Mouse (Mus musculus) hindbrain, embryonic 12.5 days (tissue): ENCODE data around the gene Arhgap32. TPM values are rescaled to one million over a fixed set of nuclear protein-coding genes. Genes with fewer than 3 reads are reported as not detected.

ENCODE experiments used
- ATAC-seq: fragments of 200-750 bp; cut with Nextera tagmentation; 2 replicates; pipeline ENCODE4 v1.8.0; 2017; ENCODE audit warnings: moderate TSS enrichment; ENCODE audit not compliant: low FRiP score
- H3K27ac ChIP-seq: fragments of 300-500 bp; sonication (generic); 2 replicates; pipeline ENCODE4 v1.5.1; 2016; ENCODE audit warnings: mild to moderate bottlenecking
- H3K27me3 ChIP-seq: fragments of 300-500 bp; sonication (generic); 2 replicates; pipeline ENCODE4 v1.6.1; 2016; ENCODE audit warnings: mild to moderate bottlenecking
- H3K36me3 ChIP-seq: fragments of 300-500 bp; sonication (generic); 2 replicates; pipeline ENCODE4 v1.6.1; 2016; ENCODE audit warnings: mild to moderate bottlenecking
- H3K4me1 ChIP-seq: fragments of 300-500 bp; sonication (generic); 2 replicates; pipeline ENCODE4 v1.6.1; 2016
- H3K4me2 ChIP-seq: fragments of 300-500 bp; sonication (generic); replicated peaks from 2 replicates; pipeline ENCODE4 v1.6.1; 2016; ENCODE audit warnings: mild to moderate bottlenecking
- H3K4me3 ChIP-seq: fragments of 300-500 bp; sonication (generic); 2 replicates; pipeline ENCODE4 v1.5.1; 2016; ENCODE audit warnings: mild to moderate bottlenecking
- H3K9ac ChIP-seq: fragments of 300-500 bp; sonication (generic); 2 replicates; pipeline ENCODE4 v1.6.1; 2016; ENCODE audit warnings: mild to moderate bottlenecking, moderate library complexity
- H3K9me3 ChIP-seq: fragments of 300-500 bp; sonication (generic); replicated peaks from 2 replicates; pipeline ENCODE4 v1.6.1; 2016; ENCODE audit warnings: mild to moderate bottlenecking
- WGBS: fragments of 180-500 bp; shearing (Covaris S2); methylation state at CpG from one replicate; pipeline ENCODE4 v1.1.7; 2016; 5-methylcytosine and 5-hydroxymethylcytosine counted together
- microRNA-seq: library from miRNA; unstranded; fragments of <30 nt; microRNA quantifications from one replicate; pipeline ENCODE4, GENCODE M21; 2017
- polyA plus RNA-seq: library from polyadenylated mRNA; unstranded; fragments of >200 nt; fragmentation: Nextera tagmentation; extraction: Ambion mirVana; gene quantifications from 2 replicates; pipeline ENCODE4 v1.2.1, GENCODE M21; 2016

Arhgap32 gene
- polyA plus RNA-seq, 1 experiment from 2014 or later = 7.6 TPM

DNA sequence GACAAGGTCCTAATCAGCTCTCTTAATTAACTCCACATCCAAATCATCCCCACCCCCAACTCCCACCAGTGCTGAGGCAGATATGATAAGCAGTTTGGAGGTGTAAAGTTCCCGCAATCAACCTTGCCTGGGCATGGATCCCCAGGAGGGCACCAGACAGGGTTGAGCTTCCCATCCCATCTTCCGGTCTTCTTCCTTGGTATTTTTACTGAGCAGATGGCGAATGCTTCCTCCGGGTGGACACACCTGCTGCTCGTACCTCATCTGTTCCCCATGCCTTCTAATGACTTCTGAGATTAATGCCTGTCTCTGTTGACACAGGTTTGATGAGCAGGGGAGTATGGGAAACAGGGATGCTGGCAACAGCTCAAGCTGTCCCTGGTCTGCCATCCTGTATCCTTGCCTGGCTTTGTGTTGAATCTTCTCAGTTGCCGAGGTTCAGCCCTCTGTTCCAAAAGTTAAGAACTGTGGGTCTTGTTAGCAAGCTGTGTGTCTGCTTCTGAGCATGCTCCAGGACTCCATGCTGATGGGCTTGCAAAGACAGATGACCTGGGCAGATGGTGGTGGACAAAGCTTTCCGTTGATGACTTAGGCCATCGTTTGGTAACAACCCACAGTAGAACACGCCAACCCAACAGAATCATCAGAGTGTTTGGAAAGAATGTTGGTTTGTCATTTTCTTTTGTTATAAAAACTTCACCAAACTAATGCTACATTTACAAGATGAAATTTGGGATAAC is 179.3 kb downstream of the Arhgap32 start:
- Histone ChIP-seq H3K27me3 (no peaks in the 10 kb centered on the region), H3K9me3 (no peaks in the 10 kb centered on the region), H3K36me3 (no peaks in the 10 kb centered on the region), H3K9ac (no peak overlapping the region), H3K27ac (no peak overlapping the region), H3K4me2 (no peak overlapping the region), H3K4me3 (no peak overlapping the region), H3K4me1 (peaks cover 5% of the 10 kb centered on the region; the same call in 1 of the 2 replicates)
- 84% methylated on average over 9 of the region's 9 CpGs for WGBS
- 0 out of 2 replicates have a peak, but pooled peaks have one; percentile 22 for ATAC-seq

DNA sequence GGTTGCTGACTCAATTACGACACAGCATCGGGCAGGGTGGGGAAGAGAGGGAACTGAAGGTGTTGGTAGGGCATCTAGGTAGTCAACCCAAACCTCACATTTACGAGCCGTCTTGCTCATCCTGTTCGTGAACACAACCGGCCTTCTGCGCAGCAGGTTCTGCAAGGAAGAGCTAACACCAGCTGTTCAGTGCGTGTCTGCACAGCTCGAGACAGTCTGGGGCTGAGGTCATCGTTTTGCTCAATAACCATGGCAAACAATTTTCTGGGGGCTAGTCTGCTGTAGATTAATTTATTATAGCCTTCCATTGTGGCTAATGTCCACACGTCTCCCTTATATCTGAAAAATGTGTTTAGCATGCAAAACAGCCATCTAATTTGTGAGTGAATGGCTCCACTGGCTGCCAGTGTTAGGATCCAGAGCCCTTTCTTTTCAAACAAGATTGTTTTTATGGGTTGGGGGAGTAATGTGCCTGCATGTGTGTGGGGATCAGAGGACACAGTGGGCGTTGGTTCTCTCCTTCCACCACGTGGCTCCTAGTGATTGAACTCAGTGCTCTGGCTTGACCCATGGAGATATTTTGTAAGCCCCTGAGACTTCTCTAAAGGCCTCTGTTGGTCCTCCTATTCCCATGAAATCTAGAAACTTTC is 186.7 kb downstream of the Arhgap32 start:
- H3K9ac ChIP-seq = no peak overlapping the region
- no peaks in the 10 kb centered on the region for H3K9me3 ChIP-seq
- peaks cover 8% of the 10 kb centered on the region; the same call in 1 of the 2 replicates for H3K4me1 ChIP-seq
- H3K36me3 ChIP-seq = no peaks in the 10 kb centered on the region
- no peak overlapping the region for H3K4me2 ChIP-seq
- H3K4me3 ChIP-seq = no peak overlapping the region
- peaks cover 4% of the 10 kb centered on the region for H3K27me3 ChIP-seq
- ATAC-seq = peak; percentile 92
- H3K27ac ChIP-seq = 0 out of 2 replicates have a peak overlapping the region, but pooled peaks have one; percentile 30
- WGBS = 39% methylated on average over 13 of the region's 13 CpGs

DNA sequence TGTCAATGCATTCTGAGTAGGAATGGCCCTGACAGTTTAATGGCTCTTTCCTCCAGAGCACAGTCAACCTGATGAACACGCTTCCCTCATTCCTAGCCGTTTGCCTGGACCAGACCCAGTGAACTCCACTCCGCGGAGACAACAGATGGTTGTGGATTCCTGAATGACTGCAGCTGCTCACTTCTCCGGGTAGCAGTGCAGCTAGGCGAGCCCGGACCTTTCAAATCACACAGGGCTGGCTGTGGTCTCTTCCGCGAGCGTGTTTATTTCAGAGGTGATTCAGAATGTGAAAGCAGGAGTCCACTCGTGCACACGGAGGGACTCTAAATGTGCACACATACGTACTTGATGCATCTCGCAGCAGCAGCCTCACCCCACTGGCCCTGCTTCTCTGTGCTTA is 195.8 kb downstream of the Arhgap32 start:
- H3K4me2 ChIP-seq = no peak overlapping the region

DNA sequence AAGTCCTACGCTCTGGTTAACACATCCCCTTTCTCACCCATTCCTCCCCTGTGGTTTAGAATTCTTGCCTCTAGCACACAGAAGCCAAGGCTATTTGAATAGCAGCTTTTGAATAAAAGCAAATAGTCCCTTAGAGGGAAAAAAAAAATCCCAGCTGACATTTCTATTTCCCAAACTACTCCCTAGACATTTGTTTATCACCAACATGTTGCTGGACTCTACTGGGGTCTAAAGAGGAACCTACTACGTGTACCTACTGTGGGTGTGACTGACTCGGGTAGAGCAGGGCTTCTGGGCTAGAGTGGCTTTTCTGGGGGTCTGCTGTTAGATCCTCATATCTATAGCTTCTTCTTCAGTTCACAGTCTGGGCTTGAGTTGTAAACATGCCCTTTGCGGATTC is 196.3 kb downstream of the Arhgap32 start:
- no peak for ATAC-seq
- Histone ChIP-seq H3K4me1 (peaks cover 10% of the 10 kb centered on the region; the same call in 1 of the 2 replicates), H3K9ac (no peak overlapping the region), H3K4me3 (no peak overlapping the region), H3K27me3 (0 out of 2 replicates have a peak, but pooled peaks cover 3% of the 10 kb centered on the region), H3K27ac (no peak overlapping the region), H3K4me2 (no peak overlapping the region), H3K9me3 (no peaks in the 10 kb centered on the region), H3K36me3 (no peaks in the 10 kb centered on the region)
- WGBS = 81% methylated on average over 4 of the region's 4 CpGs

More for the DNA sequence above, 195.8 kb downstream of the Arhgap32 start:
- WGBS = 59% methylated on average over 14 of the region's 14 CpGs
- Histone ChIP-seq H3K36me3 (no peaks in the 10 kb centered on the region), H3K4me1 (peaks cover 10% of the 10 kb centered on the region; the same call in 1 of the 2 replicates), H3K27me3 (peaks cover 3% of the 10 kb centered on the region; the same call in 1 of the 2 replicates), H3K9me3 (no peaks in the 10 kb centered on the region), H3K9ac (no peak overlapping the region), H3K4me3 (no peak overlapping the region), H3K27ac (0 out of 2 replicates have a peak overlapping the region, but pooled peaks have one; percentile 5)
- ATAC-seq = peak; percentile 52; the same call in 1 of the 2 replicates

DNA sequence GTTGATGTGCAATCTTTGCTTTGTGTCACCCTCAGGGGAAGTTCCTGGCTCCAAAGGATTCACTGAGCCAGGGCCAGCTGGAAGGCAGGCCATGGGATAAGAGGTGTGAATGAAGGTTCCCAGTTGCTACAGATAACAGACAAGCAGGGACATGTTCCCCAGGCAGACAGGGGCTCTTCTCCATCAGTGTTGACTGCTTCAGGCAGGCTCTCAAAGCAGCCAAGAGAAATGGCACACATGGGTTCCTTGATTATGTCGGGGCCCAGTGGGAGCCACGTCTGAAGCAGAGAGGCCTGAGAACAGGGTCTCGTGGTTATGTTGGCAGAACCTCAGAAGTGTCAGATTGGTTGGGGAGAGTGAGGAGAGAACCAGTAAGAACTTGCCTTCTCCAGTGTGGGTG is 198.1 kb downstream of the Arhgap32 start:
- H3K9me3 ChIP-seq = no peaks in the 10 kb centered on the region
- H3K4me1 ChIP-seq = peaks cover 10% of the 10 kb centered on the region; the same call in 1 of the 2 replicates
- H3K9ac ChIP-seq = no peak overlapping the region
- H3K27me3 ChIP-seq = 0 out of 2 replicates have a peak, but pooled peaks cover 3% of the 10 kb centered on the region
- no peak for ATAC-seq
- H3K36me3 ChIP-seq = no peaks in the 10 kb centered on the region
- WGBS = 82% methylated on average over 3 of the region's 3 CpGs
- no peak overlapping the region for H3K4me2 ChIP-seq
- H3K27ac ChIP-seq = no peak overlapping the region
- no peak overlapping the region for H3K4me3 ChIP-seq

DNA sequence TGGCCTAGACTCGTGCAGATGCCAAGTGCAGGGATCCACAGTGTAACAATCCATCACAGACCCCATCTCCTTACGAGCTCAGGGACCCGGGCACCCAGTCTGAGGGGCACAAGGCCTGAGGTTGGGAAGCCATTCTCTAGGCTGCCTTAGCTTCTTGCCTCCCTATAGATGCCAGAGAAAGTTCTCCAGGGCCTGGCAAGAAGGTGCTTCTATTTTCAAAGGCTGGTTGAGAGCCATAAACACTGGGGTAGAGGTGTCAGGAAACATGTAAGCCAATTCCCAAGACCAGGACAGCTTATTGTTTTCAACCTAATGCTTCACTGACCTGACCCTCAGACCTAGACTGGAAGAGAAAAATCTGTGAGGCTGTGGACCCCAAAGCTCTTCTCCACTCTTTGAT is 200.1 kb downstream of the Arhgap32 start:
- H3K9ac ChIP-seq = no peak overlapping the region
- H3K27ac ChIP-seq = no peak overlapping the region
- no peaks in the 10 kb centered on the region for H3K9me3 ChIP-seq
- ATAC-seq = no peak
- 0 out of 2 replicates have a peak, but pooled peaks cover 1% of the 10 kb centered on the region for H3K27me3 ChIP-seq
- H3K4me1 ChIP-seq = peaks cover 19% of the 10 kb centered on the region
- no peak overlapping the region for H3K4me2 ChIP-seq
- 89% methylated on average over 3 of the region's 3 CpGs for WGBS
- H3K4me3 ChIP-seq = no peak overlapping the region
- no peaks in the 10 kb centered on the region for H3K36me3 ChIP-seq

Small RNA genes within 50 kb of the gene (microRNA-seq; reads per million reads assigned to microRNA genes)
- not detected for gene Gm44453

Other genes starting within 250 kb of the Arhgap32 start
- gene Barx2, start 202.7 kb upstream of the Arhgap32 start, polyA plus RNA-seq = 0.14 TPM in 1 of 2 replicates, not detected in the other
- gene Kcnj5, start 228.2 kb downstream of the Arhgap32 start, polyA plus RNA-seq = 0.29 and 0.45 TPM in 2 replicates